Mouse (Mus musculus): ENCODE measurements at regions not wholly inside any gene's neighbourhood (a gene's known extent, or its start where the extent isn't known, plus 50 kb on each side); places are given as distances from the start of the nearest gene placed in this dataset.

DNA sequence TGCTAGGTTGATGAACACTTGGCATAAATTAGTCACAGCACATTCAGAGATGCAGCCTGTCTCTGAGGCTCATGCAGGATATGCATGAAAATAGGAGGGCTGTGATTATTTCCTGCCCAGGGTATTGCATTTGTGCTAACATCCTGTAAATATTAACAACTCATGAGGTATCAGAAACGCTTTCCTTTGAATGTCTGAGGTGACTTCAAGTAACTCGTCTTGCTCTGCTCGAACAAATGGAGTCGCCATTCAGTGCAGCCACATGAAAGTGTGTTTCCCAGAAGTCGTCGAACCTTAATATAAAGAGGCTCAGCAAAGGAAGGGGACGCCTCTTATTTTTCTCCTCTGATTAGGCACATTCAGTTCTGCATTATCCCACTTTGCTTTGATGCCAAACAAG, 301.1 kb upstream of the Adgrl2 start:
- TF ChIP-seq CTCF (IDR thresholded peaks at IDR 0.05) (no peak), EP300 (IDR thresholded peaks at IDR 0.05) (no peak)

Data from lung, postnatal 0 days (tissue).